Mouse (Mus musculus) megakaryocyte, embryonic 14.5 days (primary cell): ENCODE measurements at regions not wholly inside any gene's neighbourhood (a gene's known extent, or its start where the extent isn't known, plus 50 kb on each side); places are given as distances from the start of the nearest gene placed in this dataset.
"Not testable (repeated sequence)": the region's sequence is repeated elsewhere in the genome, so short reads cannot be mapped to it uniquely, and the experiment has no call there.

Experiments
- H3K27me3 ChIP-seq: replicated peaks from 2 replicates; pipeline ENCODE3; 2012; ENCODE audit warnings: inconsistent platforms
- H3K36me3 ChIP-seq: replicated peaks from 2 replicates; pipeline ENCODE3; 2012; ENCODE audit warnings: low read length, inconsistent platforms, mixed read lengths
- H3K4me1 ChIP-seq: 2 replicates; pipeline ENCODE4 v1.6.1; 2012; ENCODE audit warnings: inconsistent platforms
- H3K4me3 ChIP-seq: replicated peaks from 2 replicates; pipeline ENCODE3; 2012; ENCODE audit warnings: moderate library complexity, mild to moderate bottlenecking, inconsistent platforms
- H3K9me3 ChIP-seq: 2 replicates; pipeline ENCODE4 v1.6.1; 2012; ENCODE audit warnings: inconsistent platforms
- FLI1 ChIP-seq: IDR thresholded peaks from 2 replicates; pipeline ENCODE4 v1.6.1; 2012; ENCODE audit warnings: low read length, inconsistent platforms, mixed read lengths
- GATA1 ChIP-seq: IDR thresholded peaks from 3 replicates; pipeline ENCODE4 v1.6.1; 2012; ENCODE audit warnings: mixed read lengths, low read length, inconsistent platforms, borderline replicate concordance

- no peak overlapping the region for H3K4me3 ChIP-seq
- peaks cover 4% of the 10 kb centered on the region for H3K27me3 ChIP-seq
- H3K9me3 ChIP-seq: peaks cover 8% of the 10 kb centered on the region; the same call in 1 of the 2 replicates
- TF ChIP-seq FLI1: no peak
- TF ChIP-seq GATA1: no peak
- peaks cover 7% of the 10 kb centered on the region; the same call in 1 of the 2 replicates for H3K4me1 ChIP-seq
- no peaks in the 10 kb centered on the region for H3K36me3 ChIP-seq
Measured at GRCm38 (mm10) chr5:64586933-64587332, 216.3 kb upstream of the Klf3 start.

GRCm38 (mm10) chr5:64587895-64588738, 215.1 kb upstream of the Klf3 start:
- Histone ChIP-seq H3K4me1 (peaks cover 7% of the 10 kb centered on the region; the same call in 1 of the 2 replicates), H3K27me3 (peaks cover 4% of the 10 kb centered on the region), H3K9me3 (peaks cover 8% of the 10 kb centered on the region; the same call in 1 of the 2 replicates), H3K4me3 (no peak overlapping the region), H3K36me3 (no peaks in the 10 kb centered on the region)
- TF ChIP-seq GATA1 (no peak), FLI1 (no peak)

GRCm38 (mm10) chr5:64588768-64589167, 214.4 kb upstream of the Klf3 start:
- not testable (repeated sequence) for H3K27me3 ChIP-seq, H3K4me1 ChIP-seq

GRCm38 (mm10) chr5:64590036-64590435, 213.2 kb upstream of the Klf3 start:
- H3K4me3 ChIP-seq: no peak overlapping the region
- TF ChIP-seq FLI1 (no peak), GATA1 (no peak)
- H3K36me3 ChIP-seq: no peaks in the 10 kb centered on the region
- H3K27me3 ChIP-seq: peaks cover 5% of the 10 kb centered on the region
- peaks cover 8% of the 10 kb centered on the region; the same call in 1 of the 2 replicates for H3K9me3 ChIP-seq
- H3K4me1 ChIP-seq: peaks cover 7% of the 10 kb centered on the region; the same call in 1 of the 2 replicates

More at GRCm38 (mm10) chr5:64588768-64589167, 214.4 kb upstream of the Klf3 start:
- H3K36me3 ChIP-seq, H3K9me3 ChIP-seq, H3K4me3 ChIP-seq: not testable (repeated sequence)

- Histone ChIP-seq H3K4me3 (no peak overlapping the region), H3K4me1 (peaks cover 7% of the 10 kb centered on the region; the same call in 1 of the 2 replicates)
- TF ChIP-seq FLI1: no peak
- TF ChIP-seq GATA1: no peak
Measured at GRCm38 (mm10) chr5:64590747-64591146, 212.4 kb upstream of the Klf3 start.

GRCm38 (mm10) chr5:64591792-64592191, 211.4 kb upstream of the Klf3 start:
- Histone ChIP-seq H3K4me1 (peaks cover 7% of the 10 kb centered on the region; the same call in 1 of the 2 replicates), H3K9me3 (peaks cover 7% of the 10 kb centered on the region; the same call in 1 of the 2 replicates), H3K4me3 (no peak overlapping the region), H3K27me3 (peaks cover 11% of the 10 kb centered on the region), H3K36me3 (no peaks in the 10 kb centered on the region)
- TF ChIP-seq GATA1 (no peak), FLI1 (no peak)

More at GRCm38 (mm10) chr5:64590747-64591146, 212.4 kb upstream of the Klf3 start:
- Histone ChIP-seq H3K27me3 (peaks cover 9% of the 10 kb centered on the region), H3K36me3 (no peaks in the 10 kb centered on the region), H3K9me3 (peaks cover 8% of the 10 kb centered on the region; the same call in 1 of the 2 replicates)

GRCm38 (mm10) chr5:64595220-64595619, 208.0 kb upstream of the Klf3 start:
- peaks cover 2% of the 10 kb centered on the region; the same call in 1 of the 2 replicates for H3K4me1 ChIP-seq
- no peak overlapping the region for H3K4me3 ChIP-seq
- H3K36me3 ChIP-seq: no peaks in the 10 kb centered on the region
- no peak for TF ChIP-seq FLI1
- no peak for TF ChIP-seq GATA1
- peaks cover 11% of the 10 kb centered on the region for H3K27me3 ChIP-seq
- no peaks in the 10 kb centered on the region for H3K9me3 ChIP-seq

- no peaks in the 10 kb centered on the region; the same call in 1 of the 2 replicates for H3K4me1 ChIP-seq
- H3K4me3 ChIP-seq: no peak overlapping the region
- no peaks in the 10 kb centered on the region for H3K36me3 ChIP-seq
- TF ChIP-seq FLI1: no peak
- TF ChIP-seq GATA1: no peak
- H3K9me3 ChIP-seq: no peaks in the 10 kb centered on the region
- H3K27me3 ChIP-seq: peaks cover 11% of the 10 kb centered on the region
Measured at GRCm38 (mm10) chr5:64595751-64596344, 207.3 kb upstream of the Klf3 start.

- no peaks in the 10 kb centered on the region for H3K36me3 ChIP-seq
- H3K9me3 ChIP-seq: no peaks in the 10 kb centered on the region
- no peaks in the 10 kb centered on the region for H3K4me1 ChIP-seq
- H3K4me3 ChIP-seq: no peak overlapping the region
- TF ChIP-seq FLI1: no peak
- no peak for TF ChIP-seq GATA1
- H3K27me3 ChIP-seq: peaks cover 11% of the 10 kb centered on the region
Measured at GRCm38 (mm10) chr5:64597021-64597420, 206.2 kb upstream of the Klf3 start.

GRCm38 (mm10) chr5:64597451-64597850, 205.7 kb upstream of the Klf3 start:
- TF ChIP-seq FLI1 (no peak), GATA1 (no peak)
- no peak overlapping the region for H3K4me3 ChIP-seq
- H3K27me3 ChIP-seq: peaks cover 11% of the 10 kb centered on the region
- H3K9me3 ChIP-seq: no peaks in the 10 kb centered on the region
- no peaks in the 10 kb centered on the region for H3K4me1 ChIP-seq
- H3K36me3 ChIP-seq: no peaks in the 10 kb centered on the region
